Mouse (Mus musculus) T-helper 17 cell (primary cell): Measurements from ENCODE around the gene Gm21764.
"Not testable (repeated sequence)": the region's sequence is repeated elsewhere in the genome, so short reads cannot be mapped to it uniquely, and the experiment has no call there.

ENCODE experiments used
- in situ Hi-C, 2 experiments: fragments of 300-600 bp; cut with MboI, MseI; formaldehyde crosslinking; loops; 1 replicate in 1 of 2; 2 replicates in 1 of 2; pipeline ENCODE4 v1.15.1; 2025; ENCODE audit warnings: high pct_unique_total_duplicates in 2 of 2

Gm21764 gene

GRCm38 (mm10) chrY:18061712-18062111, at the start of gene Gm21764:
Gene Gm21764, minus strand, starts transcription at chrY:18061812.
- in situ Hi-C loops: not testable (repeated sequence)

DNA sequence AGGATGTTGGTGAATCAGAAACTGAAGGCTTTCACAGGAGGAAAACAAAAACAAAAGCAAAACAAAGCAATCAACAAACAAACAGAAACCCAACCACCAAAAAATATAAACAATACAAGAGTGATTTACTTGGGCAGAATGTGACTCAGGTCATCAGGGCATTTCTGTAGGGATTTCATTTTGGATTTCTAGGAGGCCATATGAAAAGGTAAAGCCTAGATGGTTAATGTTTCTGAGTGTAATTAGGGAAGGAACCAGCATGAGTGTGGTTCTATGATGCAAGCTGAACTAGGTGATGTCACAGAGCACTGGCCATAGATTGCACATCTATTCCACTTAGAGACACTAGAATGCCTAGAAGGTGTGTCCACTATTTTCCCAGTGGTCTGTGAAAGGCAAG, 27.2 kb upstream of the Gm21764 start, which contains the start of gene Ssty1:
TSS of gene Ssty1 (plus strand) at position 301 of the 400 bp plus-strand sequence.
- in situ Hi-C loops: not testable (repeated sequence)
